Mouse (Mus musculus) forebrain, embryonic 13.5 days (tissue): ENCODE measurements around the gene Hadh. TPM values are rescaled to one million over a fixed set of nuclear protein-coding genes. Genes with fewer than 3 reads are reported as not detected.

Experiments used
- ATAC-seq: fragments of 200-750 bp; cut with Nextera tagmentation; 2 replicates; pipeline ENCODE4 v1.8.0; 2017
- H3K27ac ChIP-seq: fragments of 300-500 bp; sonication (generic); 2 replicates; pipeline ENCODE4 v1.5.1; 2015; ENCODE audit warnings: inconsistent platforms, mild to moderate bottlenecking, moderate library complexity
- H3K27me3 ChIP-seq: fragments of 300-500 bp; sonication (generic); 2 replicates; pipeline ENCODE4 v1.6.1; 2015; ENCODE audit warnings: mild to moderate bottlenecking, inconsistent platforms
- H3K36me3 ChIP-seq: fragments of 300-500 bp; sonication (generic); 2 replicates; pipeline ENCODE4 v1.6.1; 2015; ENCODE audit warnings: mild to moderate bottlenecking, inconsistent platforms; ENCODE audit not compliant: poor library complexity, severe bottlenecking
- H3K4me1 ChIP-seq: fragments of 300-500 bp; sonication (generic); 2 replicates; pipeline ENCODE4 v1.6.1; 2015; ENCODE audit warnings: inconsistent platforms
- H3K4me2 ChIP-seq: fragments of 300-500 bp; sonication (generic); 2 replicates; pipeline ENCODE4 v1.6.1; 2015; ENCODE audit warnings: inconsistent platforms, mild to moderate bottlenecking, moderate library complexity
- H3K4me3 ChIP-seq: fragments of 300-500 bp; sonication (generic); 2 replicates; pipeline ENCODE4 v1.5.1; 2015; ENCODE audit warnings: mild to moderate bottlenecking, inconsistent platforms
- H3K9ac ChIP-seq: fragments of 300-500 bp; sonication (generic); 2 replicates; pipeline ENCODE4 v1.6.1; 2015; ENCODE audit warnings: mild to moderate bottlenecking, inconsistent platforms
- H3K9me3 ChIP-seq: fragments of 300-500 bp; sonication (generic); replicated peaks from 2 replicates; pipeline ENCODE4 v1.6.1; 2016; ENCODE audit warnings: inconsistent platforms
- WGBS: fragments of 180-500 bp; shearing (Covaris S2); methylation state at CpG from one replicate; pipeline ENCODE4 v1.1.7; 2015; 5-methylcytosine and 5-hydroxymethylcytosine counted together
- polyA plus RNA-seq: library from polyadenylated mRNA; unstranded; fragments of >200 nt; fragmentation: Nextera tagmentation; extraction: Ambion mirVana; gene quantifications from 2 replicates; pipeline ENCODE4 v1.2.1, GENCODE M21; 2015

Gene Hadh
- polyA plus RNA-seq, 1 experiment from 2014 or later: 37.2 TPM

- Histone ChIP-seq H3K36me3 (no peaks in the 10 kb centered on the region), H3K27me3 (no peaks in the 10 kb centered on the region), H3K4me2 (no peak overlapping the region), H3K4me3 (no peak overlapping the region), H3K9ac (no peak overlapping the region), H3K27ac (no peak overlapping the region), H3K4me1 (peaks cover 15% of the 10 kb centered on the region), H3K9me3 (no peaks in the 10 kb centered on the region)
- ATAC-seq: no peak
- 86% methylated on average over 3 of the region's 3 CpGs for WGBS
Measured at GRCm38 (mm10) chr3:131266366-131267050, 5.4 kb downstream of the Hadh start.

GRCm38 (mm10) chr3:131265516-131265915 lies 6.4 kb downstream of the Hadh start:
- Histone ChIP-seq H3K9me3 (peaks cover 6% of the 10 kb centered on the region; the same call in 1 of the 2 replicates), H3K4me2 (no peak overlapping the region), H3K4me3 (no peak overlapping the region), H3K36me3 (no peaks in the 10 kb centered on the region), H3K27ac (no peak overlapping the region), H3K27me3 (no peaks in the 10 kb centered on the region), H3K9ac (no peak overlapping the region), H3K4me1 (peaks cover 5% of the 10 kb centered on the region)
- 89% methylated on average over 8 of the region's 8 CpGs for WGBS
- no peak for ATAC-seq

- H3K36me3 ChIP-seq: no peaks in the 10 kb centered on the region
- H3K4me2 ChIP-seq: no peak overlapping the region
- peaks cover 8% of the 10 kb centered on the region; the same call in 1 of the 2 replicates for H3K9me3 ChIP-seq
- H3K27me3 ChIP-seq: no peaks in the 10 kb centered on the region
- no peak overlapping the region for H3K9ac ChIP-seq
- 86% methylated on average over 15 of the region's 15 CpGs for WGBS
- no peaks in the 10 kb centered on the region for H3K4me1 ChIP-seq
- no peak for ATAC-seq
- no peak overlapping the region for H3K4me3 ChIP-seq
- no peak overlapping the region for H3K27ac ChIP-seq
Measured at GRCm38 (mm10) chr3:131263766-131264486, 8.0 kb downstream of the Hadh start.

GRCm38 (mm10) chr3:131260418-131260817 lies 11.5 kb downstream of the Hadh start:
- 97% methylated on average over 6 of the region's 6 CpGs for WGBS
- no peak overlapping the region for H3K4me3 ChIP-seq
- H3K27me3 ChIP-seq: no peaks in the 10 kb centered on the region
- no peak overlapping the region for H3K4me2 ChIP-seq
- no peak overlapping the region for H3K9ac ChIP-seq
- H3K9me3 ChIP-seq: peaks cover 8% of the 10 kb centered on the region; the same call in 1 of the 2 replicates
- H3K27ac ChIP-seq: no peak overlapping the region
- H3K4me1 ChIP-seq: no peaks in the 10 kb centered on the region
- ATAC-seq: no peak
- no peaks in the 10 kb centered on the region for H3K36me3 ChIP-seq

- Histone ChIP-seq H3K27ac (no peak overlapping the region), H3K36me3 (no peaks in the 10 kb centered on the region), H3K9me3 (peaks cover 8% of the 10 kb centered on the region; the same call in 1 of the 2 replicates), H3K4me3 (no peak overlapping the region), H3K4me1 (no peaks in the 10 kb centered on the region), H3K27me3 (no peaks in the 10 kb centered on the region), H3K4me2 (no peak overlapping the region), H3K9ac (no peak overlapping the region)
- no peak for ATAC-seq
- 94% methylated on average over 9 of the region's 9 CpGs for WGBS
Measured at GRCm38 (mm10) chr3:131259392-131259965, 12.4 kb downstream of the Hadh start.

DNA sequence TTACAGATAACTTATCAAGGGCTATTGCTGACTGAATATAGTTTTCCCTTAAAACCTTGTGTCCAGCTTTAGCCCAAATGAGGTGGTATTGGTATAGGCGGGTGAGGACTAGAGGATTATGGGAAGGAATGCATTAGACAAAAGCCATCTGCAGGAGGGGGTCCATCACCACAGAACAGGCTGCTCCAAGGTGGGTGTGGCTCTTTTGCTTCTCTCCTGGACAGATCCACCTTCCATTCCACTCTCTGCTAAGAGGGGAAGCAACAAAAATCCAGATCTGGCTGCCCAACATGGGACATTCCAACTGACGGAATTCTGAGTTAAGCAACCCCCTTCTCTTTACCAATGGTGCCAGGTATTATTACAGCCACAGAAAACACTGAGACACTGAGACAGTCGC lies 13.0 kb downstream of the Hadh start:
- no peak overlapping the region for H3K27ac ChIP-seq
- H3K4me3 ChIP-seq: no peak overlapping the region
- H3K36me3 ChIP-seq: no peaks in the 10 kb centered on the region
- H3K4me1 ChIP-seq: no peaks in the 10 kb centered on the region
- H3K27me3 ChIP-seq: no peaks in the 10 kb centered on the region
- ATAC-seq: no peak
- no peak overlapping the region for H3K4me2 ChIP-seq
- H3K9ac ChIP-seq: no peak overlapping the region
- peaks cover 8% of the 10 kb centered on the region; the same call in 1 of the 2 replicates for H3K9me3 ChIP-seq
- 85% methylated on average over 3 of the region's 3 CpGs for WGBS

GRCm38 (mm10) chr3:131255399-131255981 lies 16.4 kb downstream of the Hadh start:
- no peak overlapping the region for H3K9ac ChIP-seq
- peaks cover 2% of the 10 kb centered on the region; the same call in 1 of the 2 replicates for H3K9me3 ChIP-seq
- H3K4me3 ChIP-seq: no peak overlapping the region
- no peak for ATAC-seq
- H3K36me3 ChIP-seq: no peaks in the 10 kb centered on the region
- H3K27me3 ChIP-seq: no peaks in the 10 kb centered on the region
- no peak overlapping the region for H3K4me2 ChIP-seq
- 96% methylated on average over 3 of the region's 3 CpGs for WGBS
- H3K27ac ChIP-seq: no peak overlapping the region
- H3K4me1 ChIP-seq: no peaks in the 10 kb centered on the region

DNA sequence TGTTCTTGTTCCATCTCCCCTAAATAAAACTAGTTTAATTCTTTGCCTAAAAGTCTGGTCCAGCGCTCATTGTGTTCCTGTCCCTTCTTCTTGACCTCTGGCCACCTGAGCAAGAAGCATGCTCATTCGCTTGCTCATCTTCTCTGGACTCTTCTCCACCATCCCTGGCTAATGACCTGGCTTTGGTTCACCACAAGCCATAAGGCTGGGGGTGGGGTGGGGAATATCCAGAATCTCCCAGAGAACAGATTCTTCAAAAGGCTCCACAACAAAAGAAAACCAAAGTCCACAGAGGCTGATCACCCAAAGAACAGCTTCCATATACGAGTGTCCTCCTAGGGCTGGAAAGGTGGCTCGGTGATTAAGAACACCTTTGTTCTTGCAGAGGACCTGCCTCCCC lies 16.9 kb downstream of the Hadh start:
- H3K36me3 ChIP-seq: no peaks in the 10 kb centered on the region
- 91% methylated on average over 4 of the region's 4 CpGs for WGBS
- no peak overlapping the region for H3K4me3 ChIP-seq
- H3K4me1 ChIP-seq: no peaks in the 10 kb centered on the region
- ATAC-seq: no peak
- no peak overlapping the region for H3K9ac ChIP-seq
- H3K27ac ChIP-seq: no peak overlapping the region
- no peaks in the 10 kb centered on the region for H3K9me3 ChIP-seq
- no peak overlapping the region for H3K4me2 ChIP-seq
- no peaks in the 10 kb centered on the region for H3K27me3 ChIP-seq

- H3K9ac ChIP-seq: no peak overlapping the region
- ATAC-seq: no peak
- H3K9me3 ChIP-seq: no peaks in the 10 kb centered on the region
- no peaks in the 10 kb centered on the region; the same call in 1 of the 2 replicates for H3K36me3 ChIP-seq
- WGBS: 95% methylated on average over 7 of the region's 7 CpGs
- H3K27me3 ChIP-seq: no peaks in the 10 kb centered on the region
- H3K4me2 ChIP-seq: no peak overlapping the region
- H3K4me3 ChIP-seq: no peak overlapping the region
- H3K4me1 ChIP-seq: no peaks in the 10 kb centered on the region
- H3K27ac ChIP-seq: no peak overlapping the region
Measured at GRCm38 (mm10) chr3:131251601-131252000, 20.3 kb downstream of the Hadh start.

DNA sequence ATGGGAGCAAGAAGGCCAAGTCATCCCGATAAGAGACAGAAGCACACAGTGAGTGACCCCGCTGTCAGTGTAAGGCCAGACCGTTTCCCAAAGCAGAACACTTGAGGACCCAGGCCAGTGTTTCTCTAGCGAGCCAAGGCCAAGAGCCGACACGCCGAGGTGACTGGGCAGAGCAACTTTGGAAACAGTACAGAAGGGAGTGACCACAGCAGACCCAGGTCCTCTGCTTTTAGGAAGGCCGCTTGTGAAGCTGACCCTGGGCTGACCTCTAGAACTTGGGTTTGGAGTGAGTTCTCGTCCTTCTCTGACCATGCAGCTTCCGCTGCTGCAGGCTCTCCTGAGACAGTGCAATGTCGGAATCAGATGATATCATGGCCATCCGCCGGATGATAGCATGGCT lies 20.9 kb downstream of the Hadh start:
- Histone ChIP-seq H3K27ac (no peak overlapping the region), H3K4me2 (no peak overlapping the region), H3K9me3 (no peaks in the 10 kb centered on the region), H3K4me1 (no peaks in the 10 kb centered on the region), H3K36me3 (no peaks in the 10 kb centered on the region; the same call in 1 of the 2 replicates), H3K27me3 (no peaks in the 10 kb centered on the region), H3K9ac (no peak overlapping the region), H3K4me3 (no peak overlapping the region)
- ATAC-seq: no peak
- 93% methylated on average over 13 of the region's 13 CpGs for WGBS

DNA sequence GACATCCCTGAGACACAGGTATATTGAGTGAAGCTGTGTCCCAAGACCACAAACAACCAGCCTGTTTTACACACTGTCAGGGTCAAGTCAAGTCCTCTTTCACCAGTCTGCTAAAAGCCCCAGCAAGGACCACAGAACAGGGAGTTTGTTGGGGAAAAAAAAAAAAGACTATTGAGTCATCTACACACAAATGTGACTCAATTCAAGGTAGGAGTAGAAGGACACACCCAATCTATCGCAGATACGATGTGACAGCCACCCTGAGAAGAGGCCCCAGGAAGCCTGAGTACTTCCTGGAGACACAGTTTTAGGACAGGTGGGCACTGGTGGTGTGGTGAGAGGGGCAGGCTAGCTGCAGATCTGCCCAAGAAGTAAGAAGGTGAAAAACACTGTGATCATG lies 21.6 kb downstream of the Hadh start:
- no peak overlapping the region for H3K4me2 ChIP-seq
- no peaks in the 10 kb centered on the region; the same call in 1 of the 2 replicates for H3K36me3 ChIP-seq
- no peak overlapping the region for H3K27ac ChIP-seq
- H3K4me1 ChIP-seq: no peaks in the 10 kb centered on the region
- no peaks in the 10 kb centered on the region for H3K9me3 ChIP-seq
- no peak overlapping the region for H3K4me3 ChIP-seq
- H3K27me3 ChIP-seq: no peaks in the 10 kb centered on the region
- no peak overlapping the region for H3K9ac ChIP-seq
- WGBS: 100% methylated on average over 2 of the region's 2 CpGs
- ATAC-seq: no peak

DNA sequence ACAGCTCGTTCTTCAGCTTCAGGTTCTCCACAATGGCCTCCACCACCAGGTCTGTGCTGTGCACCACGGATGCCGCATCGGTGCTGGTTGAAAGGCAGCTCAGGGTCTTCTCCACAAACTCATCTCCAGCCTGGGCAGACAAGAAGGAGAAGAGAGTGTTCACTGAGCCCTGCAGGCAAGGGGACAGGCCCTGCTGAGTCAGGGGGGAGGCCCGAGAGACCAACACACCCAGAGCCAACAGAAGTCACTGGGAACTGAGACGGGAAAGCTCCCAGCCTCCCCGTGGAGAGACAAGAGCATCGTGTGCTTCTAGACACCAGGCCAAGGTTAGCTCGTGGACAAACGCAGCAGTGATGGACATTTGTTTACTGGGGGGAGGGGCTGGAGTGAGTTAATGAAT lies 23.5 kb downstream of the Hadh start:
- no peaks in the 10 kb centered on the region for H3K27me3 ChIP-seq
- H3K9me3 ChIP-seq: no peaks in the 10 kb centered on the region
- no peaks in the 10 kb centered on the region; the same call in 1 of the 2 replicates for H3K36me3 ChIP-seq
- H3K4me2 ChIP-seq: no peak overlapping the region
- H3K9ac ChIP-seq: no peak overlapping the region
- no peaks in the 10 kb centered on the region for H3K4me1 ChIP-seq
- no peak overlapping the region for H3K27ac ChIP-seq
- H3K4me3 ChIP-seq: no peak overlapping the region
- 92% methylated on average over 10 of the region's 10 CpGs for WGBS
- ATAC-seq: no peak
